Mouse (Mus musculus) testis, adult 2 months (tissue): ENCODE results near the gene Zglp1.

ENCODE experiments used
- CTCF ChIP-seq: fragments of 200-500 bp; IDR thresholded peaks from 2 replicates; pipeline ENCODE4 v1.5.1; 2012; ENCODE audit warnings: low read depth, mild to moderate bottlenecking, inconsistent platforms, low read length, moderate library complexity; ENCODE audit not compliant: control insufficient read depth, insufficient read depth, insufficient replicate concordance
- POLR2A ChIP-seq: fragments of 200-500 bp; IDR thresholded peaks from 2 replicates; pipeline ENCODE4 v1.6.1; 2012; ENCODE audit warnings: low read depth, mild to moderate bottlenecking, inconsistent platforms, low read length, moderate library complexity; ENCODE audit not compliant: control insufficient read depth

- TF ChIP-seq POLR2A, result no peak
- no peak for TF ChIP-seq CTCF
Observed at GRCm38 (mm10) chr9:21083324-21083723, 16.4 kb upstream of the Zglp1 start.
